Comparison of ENCODE assay signal across 8 mouse cellular contexts in genomic region chr9:105132002-105132367, GRCm38 (mm10). TPM values are rescaled to one million over a fixed set of nuclear protein-coding genes. Genes with fewer than 3 reads are reported as not detected.
DNase-seq lines count a peak whose midpoint lies in the region; ATAC-seq and TF ChIP-seq lines count a peak whose summit lies in the region.

No protein-coding gene starts in this region.

- H3K4me1 ChIP-seq in liver, adult 2 months (ENCODE audit: control insufficient read depth, insufficient read depth, low read length), result peaks cover 3% of the 10 kb centered on the region; the same call in 1 of the 2 replicates
- H3K4me1 ChIP-seq in cortical plate, adult 2 months (ENCODE audit: control insufficient read depth, insufficient read depth, low read length), result peaks cover 2% of the 10 kb centered on the region
- peaks cover 13% of the 10 kb centered on the region for H3K4me1 ChIP-seq in intestine, embryonic 16.5 days (ENCODE audit: control insufficient read depth, insufficient read depth, low read length)
- H3K4me1 ChIP-seq in neural tube, embryonic 12.5 days, result peaks cover 11% of the 10 kb centered on the region

- no peak for TF ChIP-seq CTCF in liver, adult 2 months (IDR thresholded peaks at IDR 0.05; ENCODE audit: low read depth, low read length)
- TF ChIP-seq CTCF in cortical plate, adult 2 months (IDR thresholded peaks at IDR 0.05; ENCODE audit: extremely low read depth, insufficient read depth, low read length), result no peak

- H3K27me3 ChIP-seq in liver, adult 2 months (ENCODE audit: control insufficient read depth, insufficient read depth, low read length), result no peaks in the 10 kb centered on the region
- no peaks in the 10 kb centered on the region for H3K27me3 ChIP-seq in intestine, embryonic 16.5 days (replicated peaks; ENCODE audit: control insufficient read depth, insufficient read depth, low read length)
- no peaks in the 10 kb centered on the region for H3K27me3 ChIP-seq in neural tube, embryonic 12.5 days (replicated peaks)

- ATAC-seq in intestine, embryonic 16.5 days, result no peak
- ATAC-seq in neural tube, embryonic 12.5 days (ENCODE audit: low FRiP score, low read depth), result peak; percentile 42

- H3K79me2 ChIP-seq in liver, adult 2 months (ENCODE audit: control insufficient read depth, insufficient read depth, low read length), result no peaks in the 10 kb centered on the region

- H3K27ac ChIP-seq in liver, adult 2 months (replicated peaks; ENCODE audit: insufficient read depth, low read depth, low read length), result 0 out of 2 replicates have a peak overlapping the region, but pooled peaks have one; percentile 18
- peak overlapping the region; percentile 27 for H3K27ac ChIP-seq in cortical plate, adult 2 months (ENCODE audit: insufficient read depth, low read length)
- H3K27ac ChIP-seq in intestine, embryonic 16.5 days (ENCODE audit: low read length), result peak overlapping the region; percentile 86
- H3K27ac ChIP-seq in neural tube, embryonic 12.5 days, result no peak overlapping the region

- 28% methylated on average over 5 of the region's 5 CpGs for WGBS in liver, adult 2 months
- WGBS in intestine, embryonic 16.5 days, result 24% methylated on average over 5 of the region's 5 CpGs
- WGBS in neural tube, embryonic 12.5 days, result 25% methylated on average over 5 of the region's 5 CpGs

- TF ChIP-seq POLR2A in liver, adult 2 months (IDR thresholded peaks at IDR 0.05; ENCODE audit: extremely low read depth, insufficient read depth, low read length), result no peak
- no peak for TF ChIP-seq POLR2A in cortical plate, adult 2 months (IDR thresholded peaks at IDR 0.05; ENCODE audit: extremely low read depth, insufficient read depth, low read length)

- peak overlapping the region; percentile 85 for H3K4me2 ChIP-seq in intestine, embryonic 16.5 days (ENCODE audit: low read depth, low read length)
- peak overlapping the region; percentile 79 for H3K4me2 ChIP-seq in neural tube, embryonic 12.5 days (replicated peaks)

- DNase-seq in liver, adult 2 months (ENCODE audit: extremely low read depth, low read depth, low spot score), result no peak
- DNase-seq in liver, result no peak
- DNase-seq in cerebellum, adult 8-10 months, result no peak
- no peak for DNase-seq in urinary bladder, postnatal 14 days (ENCODE audit: low spot score)
- DNase-seq in kidney, adult 18-20 months, result no peak

- H3K9me3 ChIP-seq in intestine, embryonic 16.5 days (ENCODE audit: control insufficient read depth, low read length), result no peaks in the 10 kb centered on the region
- no peaks in the 10 kb centered on the region for H3K9me3 ChIP-seq in neural tube, embryonic 12.5 days

- H3K9ac ChIP-seq in liver, adult 2 months (ENCODE audit: low read depth, low read length), result 0 out of 2 replicates have a peak overlapping the region, but pooled peaks have one; percentile 10
- peak overlapping the region; percentile 83 for H3K9ac ChIP-seq in intestine, embryonic 16.5 days (ENCODE audit: low read depth, low read length)
- no peak overlapping the region for H3K9ac ChIP-seq in neural tube, embryonic 12.5 days

- no peaks in the 10 kb centered on the region for H3K36me3 ChIP-seq in liver, adult 2 months (ENCODE audit: control insufficient read depth, insufficient read depth, low read length)
- H3K36me3 ChIP-seq in intestine, embryonic 16.5 days (ENCODE audit: control insufficient read depth, insufficient read depth, low read length), result no peaks in the 10 kb centered on the region
- no peaks in the 10 kb centered on the region for H3K36me3 ChIP-seq in neural tube, embryonic 12.5 days

- H3K4me3 ChIP-seq in liver, adult 2 months (ENCODE audit: insufficient read depth, low read depth, low read length), result no peak overlapping the region; the same call in 1 of the 2 replicates
- peak overlapping the region; percentile 77 for H3K4me3 ChIP-seq in cortical plate, adult 2 months (ENCODE audit: insufficient read depth, low read length)
- H3K4me3 ChIP-seq in intestine, embryonic 16.5 days (ENCODE audit: low read length), result peak overlapping the region; percentile 78
- H3K4me3 ChIP-seq in neural tube, embryonic 12.5 days, result peak overlapping the region; percentile 72

RNA-seq across cellular contexts. Expression of gene Nudt16, which starts 0.4 kb away (rescaled TPM):
- 8.4 and 8.5 TPM in 2 replicates for total RNA-seq in liver, adult 2 months (2014; rRNA removed)
- polyA plus RNA-seq in liver, adult 2 months (2012; rRNA removed), result 9.1 TPM in 2 replicates
- polyA plus RNA-seq in cortical plate, adult 2 months (2012; rRNA removed), result 17.7 and 20.2 TPM in 2 replicates
- polyA plus RNA-seq in intestine, embryonic 16.5 days (2015; fragmentation: Nextera tagmentation; extraction: Ambion mirVana), result 28.4 and 29.5 TPM in 2 replicates
- 21.0 and 21.3 TPM in 2 replicates for polyA plus RNA-seq in neural tube, embryonic 12.5 days (2016; fragmentation: Nextera tagmentation; extraction: Ambion mirVana)

RNA-seq across cellular contexts. Expression of gene 1700080E11Rik, which starts 12.9 kb away (rescaled TPM):
- total RNA-seq in liver, adult 2 months (2014; rRNA removed), result not detected in 2 replicates
- polyA plus RNA-seq in liver, adult 2 months (2012; rRNA removed), result not detected in 2 replicates
- polyA plus RNA-seq in cortical plate, adult 2 months (2012; rRNA removed), result not detected in 2 replicates
- polyA plus RNA-seq in intestine, embryonic 16.5 days (2015; fragmentation: Nextera tagmentation; extraction: Ambion mirVana), result not detected in 2 replicates
- not detected in 2 replicates for polyA plus RNA-seq in neural tube, embryonic 12.5 days (2016; fragmentation: Nextera tagmentation; extraction: Ambion mirVana)
